Mouse (Mus musculus) lung, adult 2 months (tissue): Measurements from ENCODE around the gene Ccnq.

ENCODE experiments used
- CTCF ChIP-seq: fragments of 200-500 bp; IDR thresholded peaks from 2 replicates; pipeline ENCODE4 v1.5.1; 2011; ENCODE audit warnings: mild to moderate bottlenecking, low read length, control low read depth; ENCODE audit not compliant: insufficient read depth
- POLR2A ChIP-seq: fragments of 200-500 bp; IDR thresholded peaks from 2 replicates; pipeline ENCODE4 v1.6.1; 2011; ENCODE audit warnings: low read depth, mild to moderate bottlenecking, control low read depth, low read length, borderline replicate concordance; ENCODE audit errors: extremely low read depth

GRCm38 (mm10) chr11:78792465-78792864, 40.9 kb upstream of the Ccnq start:
- no peak for TF ChIP-seq POLR2A
- no peak for TF ChIP-seq CTCF
